Mouse (Mus musculus) cerebral cortex, adult 2 months (tissue): ENCODE measurements around the gene Inhba.

Experiments
- WGBS: fragments of 180-500 bp; shearing (Covaris S2); methylation state at CpG from one replicate; pipeline ENCODE4 v1.1.7; 2018; 5-methylcytosine and 5-hydroxymethylcytosine counted together

Inhba gene

DNA sequence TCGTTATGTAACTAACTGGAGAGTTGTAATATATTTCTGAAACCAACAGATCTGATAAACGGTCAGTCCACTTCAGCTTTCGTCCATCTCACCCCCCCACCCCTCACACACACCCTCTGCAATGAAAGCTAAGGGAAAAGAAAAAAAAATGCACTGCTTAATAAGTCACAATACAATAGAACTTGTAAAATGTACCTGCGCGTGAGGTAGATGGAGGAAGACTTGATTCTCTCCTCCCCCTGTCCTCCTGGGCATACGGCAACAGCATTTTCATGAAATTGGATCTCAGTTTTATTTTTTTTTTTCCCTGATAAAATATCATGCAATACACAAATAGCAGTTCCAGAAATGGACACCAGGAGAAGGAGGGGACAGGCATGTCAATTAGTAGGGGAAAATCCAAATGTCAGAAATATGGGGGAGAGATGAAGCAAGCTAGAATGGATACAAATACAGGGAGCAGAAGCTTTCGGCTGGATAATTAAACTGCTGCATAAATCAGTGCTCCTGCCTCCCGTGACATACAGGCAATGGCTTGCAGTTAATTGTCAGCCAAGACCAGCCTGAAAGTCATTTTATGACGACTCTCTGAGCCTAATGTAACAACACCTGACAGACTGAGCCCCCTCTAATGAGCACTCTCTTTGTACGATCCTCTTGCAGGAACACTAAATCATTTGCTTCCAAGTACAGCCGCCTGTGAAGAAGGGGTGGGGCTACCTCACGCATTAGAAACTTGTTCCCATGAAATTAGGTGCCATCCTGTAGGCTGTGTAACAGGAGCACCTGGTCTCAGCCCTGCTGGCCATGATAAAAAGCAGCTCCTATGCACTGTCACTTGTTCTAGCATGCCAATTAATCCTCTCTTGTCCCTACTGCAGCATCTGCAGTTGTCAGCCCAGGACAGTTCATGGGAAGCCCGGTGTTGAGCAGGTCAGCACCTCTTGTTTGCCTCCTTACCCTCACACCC is 11.7 kb downstream of the Inhba start:
- WGBS, result 33% methylated on average over 13 of the region's 13 CpGs

DNA sequence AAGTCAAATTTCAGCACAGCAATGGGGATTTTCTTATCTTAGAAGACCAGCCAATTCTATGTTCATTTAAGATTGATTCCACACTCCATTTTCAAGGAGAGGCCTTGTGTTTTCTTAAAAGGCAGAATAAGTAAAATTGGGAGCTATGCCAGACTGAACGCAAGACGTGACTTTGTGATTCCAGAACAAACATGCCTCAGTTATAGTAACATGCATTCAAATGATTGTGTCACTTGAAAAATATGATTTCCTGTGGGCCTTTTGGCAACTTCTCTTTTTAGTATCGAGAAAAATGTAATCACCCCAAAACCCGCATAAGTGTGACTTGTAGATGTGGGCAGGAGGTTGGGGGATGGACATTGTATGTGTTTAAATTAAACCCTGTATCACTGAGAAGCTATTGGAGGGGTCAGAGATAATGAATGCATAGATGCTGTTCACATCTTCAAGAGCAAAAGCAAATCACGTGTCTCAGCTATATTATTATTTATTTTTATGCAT is 19.0 kb downstream of the Inhba start:
- WGBS, result 57% methylated on average over 5 of the region's 5 CpGs

DNA sequence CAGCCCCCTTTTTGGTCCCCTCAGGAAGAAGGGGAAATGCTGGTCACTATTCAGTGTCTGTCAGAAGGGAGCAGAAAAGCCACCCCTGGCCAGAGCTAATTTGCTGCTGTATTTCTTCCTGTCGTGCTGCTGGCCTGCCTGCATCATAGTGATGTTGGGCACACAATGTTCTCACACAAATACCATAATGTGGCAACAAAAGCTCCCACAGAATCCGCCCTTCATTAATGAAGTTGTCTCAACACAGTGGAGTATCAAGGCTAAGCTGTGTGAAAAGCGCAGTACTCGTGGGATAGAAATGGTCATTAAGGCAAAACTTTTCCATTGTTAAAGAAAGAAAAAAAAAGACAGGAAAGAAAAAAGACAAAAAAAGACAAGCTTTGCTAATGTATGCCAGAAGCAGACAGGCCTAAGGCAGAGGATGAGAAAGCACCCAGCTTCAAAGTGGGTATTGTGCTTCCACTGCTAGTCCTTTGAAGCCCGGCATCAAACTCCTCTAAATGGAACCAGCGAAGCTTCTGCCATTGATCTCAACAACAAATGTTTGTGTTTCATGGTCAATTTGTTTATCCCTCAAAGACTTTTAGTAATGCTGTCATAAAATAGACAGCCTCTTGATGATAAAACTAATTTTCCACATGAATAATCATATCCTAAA is 21.4 kb downstream of the Inhba start:
- WGBS, result 57% methylated on average over 6 of the region's 6 CpGs

- WGBS, result 69% methylated on average over 2 of the region's 2 CpGs
Observed at GRCm38 (mm10) chr13:16069079-16069478, 57.4 kb downstream of the Inhba start.

GRCm38 (mm10) chr13:16077276-16077675 is 65.6 kb downstream of the Inhba start:
- 79% methylated on average over 5 of the region's 5 CpGs for WGBS

GRCm38 (mm10) chr13:16078216-16078731 is 66.6 kb downstream of the Inhba start:
- WGBS, result 67% methylated on average over 7 of the region's 7 CpGs

- 76% methylated on average over 2 of the region's 2 CpGs for WGBS
Observed at GRCm38 (mm10) chr13:16080205-16080604, 68.6 kb downstream of the Inhba start.
